Mouse (Mus musculus): ENCODE results near the gene Itgb6. TPM values are rescaled to one million over a fixed set of nuclear protein-coding genes. Genes with fewer than 3 reads are reported as not detected.

Itgb6 gene
- 10 to 100 TPM; 16.8 to 21.5 TPM for total RNA-seq (2021)
- long read RNA-seq, experiment 1, partial matches to known transcripts, result 4 of 12 reads
- long read RNA-seq, experiment 1, other reads (novel, unspliced or antisense), result 4 of 12 reads
- long read RNA-seq, experiment 2, partial matches to known transcripts, result 2 of 7 reads
- long read RNA-seq, experiment 2, other reads (novel, unspliced or antisense), result 2 of 7 reads

- intact Hi-C loops (cut with DNase I), result loop anchor here (2.0 to 5.0 kb wide), 3 partner anchors 180 to 680 kb away; partner anchors contain the start of gene Rbms1
- peak; percentile 46 to 66 for DNase-seq
These were observed at the start of gene Itgb6 for GRCm38 (mm10) chr2:60722514-60722913. Itgb6 (minus strand) TSS chr2:60722643.

GRCm38 (mm10) chr2:60766420-60766819, 44.0 kb upstream of the Itgb6 start:
- intact Hi-C loops (cut with DNase I), result no loop called here
- no peak for DNase-seq

GRCm38 (mm10) chr2:60756218-60756617, 33.8 kb upstream of the Itgb6 start:
- intact Hi-C loops (cut with DNase I), result no loop called here
- no peak for DNase-seq

DNA sequence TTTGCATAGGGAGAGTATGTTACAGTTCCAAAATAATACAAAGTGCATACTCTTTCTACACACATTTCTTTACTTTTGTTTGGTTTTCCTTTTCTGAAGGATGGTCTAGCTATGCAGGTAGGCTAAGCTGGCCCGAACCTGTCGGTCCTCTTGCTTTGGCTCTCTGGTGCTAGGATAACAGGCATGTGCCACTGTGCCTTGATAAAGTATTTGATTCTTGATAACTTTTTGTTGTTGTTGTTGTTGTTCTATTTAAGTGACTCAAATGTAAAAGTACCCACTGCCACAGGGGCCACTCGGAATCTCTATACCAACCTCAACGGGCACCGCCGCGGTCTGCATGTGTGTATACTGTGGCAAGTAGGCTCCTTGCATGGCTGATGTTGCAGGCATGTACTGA, 32.7 kb upstream of the Itgb6 start:
- DNase-seq, result no peak

GRCm38 (mm10) chr2:60751274-60751673, 28.8 kb upstream of the Itgb6 start:
- intact Hi-C loops (cut with DNase I), result no loop called here
- DNase-seq, result no peak

More for the DNA sequence above, 32.7 kb upstream of the Itgb6 start:
- intact Hi-C loops (cut with DNase I), result no loop called here

DNA sequence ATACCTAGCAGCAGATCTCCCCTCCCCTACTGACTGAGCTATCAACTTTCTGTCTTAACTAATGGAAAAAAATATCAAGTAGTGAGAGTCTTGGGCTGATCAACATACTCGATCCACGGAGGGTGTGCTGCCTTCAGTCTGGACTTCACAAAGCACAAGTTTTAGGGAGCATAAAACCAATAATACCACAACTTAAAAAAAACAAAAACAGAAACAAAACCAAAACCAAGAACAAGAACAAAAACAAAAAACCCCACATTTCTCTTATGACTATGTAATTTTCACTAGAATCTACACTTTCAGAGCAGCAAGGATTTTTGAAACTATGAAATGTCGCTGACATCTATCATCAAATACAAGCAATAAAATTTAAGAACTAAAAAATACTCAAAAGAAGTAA, 28.1 kb upstream of the Itgb6 start:
- intact Hi-C loops (cut with DNase I), result no loop called here
- DNase-seq, result no peak

- intact Hi-C loops (cut with DNase I), result no loop called here
- no peak for DNase-seq
These were observed 26.1 kb upstream of the Itgb6 start for GRCm38 (mm10) chr2:60748585-60748984.

- intact Hi-C loops (cut with DNase I), result no loop called here
- peak; percentile 25 to 39 for DNase-seq
These were observed 25.1 kb upstream of the Itgb6 start for GRCm38 (mm10) chr2:60747590-60747989.

DNA sequence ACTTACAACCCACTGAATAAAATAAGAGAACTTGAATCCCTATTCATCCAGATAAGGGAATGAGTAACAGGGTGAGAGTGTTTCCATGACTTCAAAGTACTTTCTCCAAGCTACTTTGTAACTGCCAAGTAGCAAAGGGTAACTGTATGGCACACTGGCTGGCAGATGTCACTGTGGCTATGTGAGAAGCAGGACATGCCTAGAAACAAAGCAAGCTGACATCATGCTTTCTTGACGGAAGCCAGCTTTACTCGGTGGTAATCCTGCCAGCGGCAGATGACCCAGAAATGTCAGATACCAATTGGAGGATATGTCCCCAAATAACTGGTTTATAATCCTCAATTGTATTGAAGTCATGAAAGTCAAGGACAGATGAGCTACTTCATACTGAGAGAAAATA, 22.2 kb upstream of the Itgb6 start:
- intact Hi-C loops (cut with DNase I), result no loop called here
- DNase-seq, result no peak

- intact Hi-C loops (cut with DNase I), result no loop called here
- no peak for DNase-seq
These were observed 17.1 kb upstream of the Itgb6 start for GRCm38 (mm10) chr2:60739389-60740137.

GRCm38 (mm10) chr2:60730929-60731328, 8.5 kb upstream of the Itgb6 start:
- DNase-seq, result no peak
- intact Hi-C loops (cut with DNase I), result no loop called here

- intact Hi-C loops (cut with DNase I), result no loop called here
- DNase-seq, result peak; percentile 46 to 71
These were observed 7.6 kb upstream of the Itgb6 start for GRCm38 (mm10) chr2:60730024-60730423.

DNA sequence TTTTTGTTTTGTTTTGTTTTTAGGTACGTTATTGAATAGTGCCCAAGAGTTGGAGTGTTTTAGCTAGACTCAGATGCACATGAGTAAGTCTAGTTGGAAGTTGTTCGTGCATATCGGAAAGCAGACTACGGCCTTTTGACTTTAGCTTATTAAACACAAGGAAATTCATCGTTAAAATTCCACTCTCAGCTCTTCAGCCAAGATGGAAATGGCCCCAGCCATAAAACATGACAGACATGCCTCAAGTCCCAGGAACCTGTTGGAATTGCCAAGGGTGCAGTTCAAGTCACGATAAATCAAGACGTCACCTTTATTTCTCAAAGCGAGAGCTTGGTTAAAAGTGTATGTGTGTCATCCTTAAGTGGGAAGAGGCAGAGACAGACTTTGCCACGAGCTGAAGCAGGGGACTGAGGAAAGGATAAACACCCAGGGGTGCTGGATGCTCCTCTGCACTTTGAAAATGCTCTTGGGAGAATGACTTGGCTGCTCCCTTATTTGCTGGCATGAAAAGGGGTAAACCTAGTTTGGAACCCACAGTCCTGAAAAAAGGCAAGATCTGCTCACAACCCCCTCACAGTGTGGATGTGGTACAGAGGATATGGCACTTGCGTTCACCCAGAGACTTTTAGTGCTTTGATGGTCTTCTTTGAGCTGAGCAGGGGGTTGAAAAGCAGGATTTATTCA, 6.6 kb upstream of the Itgb6 start:
- intact Hi-C loops (cut with DNase I), result no loop called here
- DNase-seq, result no peak

DNA sequence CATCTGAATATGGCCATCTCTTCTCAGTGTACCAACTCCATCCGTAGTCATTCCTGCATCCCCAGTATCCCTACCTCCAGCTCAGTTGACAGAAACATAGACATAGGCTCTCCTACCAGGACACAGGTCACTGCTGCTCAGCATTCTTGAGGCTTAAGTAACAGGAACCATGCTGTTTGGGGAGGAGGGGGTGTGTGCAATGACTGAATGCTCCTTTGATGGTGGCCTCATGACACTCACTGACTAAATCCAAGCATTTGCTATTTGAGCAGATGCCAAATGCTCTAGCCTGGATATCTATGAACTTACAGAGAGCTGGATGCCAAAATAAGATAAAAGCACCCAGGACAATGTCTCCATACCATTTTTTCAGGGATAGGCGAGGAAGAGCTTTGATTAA, 2.2 kb upstream of the Itgb6 start:
- intact Hi-C loops (cut with DNase I), result loop anchor here (5.0 kb wide), 2 partner anchors 178 to 238 kb away; partner anchors contain the start of gene Rbms1
- no peak for DNase-seq

- intact Hi-C loops (cut with DNase I), result loop anchor here (2.0 to 5.0 kb wide), 3 partner anchors 179 to 680 kb away; partner anchors contain the start of gene Rbms1
- DNase-seq, result no peak
These were observed 524 bp upstream of the Itgb6 start for GRCm38 (mm10) chr2:60722967-60723366.

GRCm38 (mm10) chr2:60720906-60721305, 1.5 kb downstream of the Itgb6 start:
- intact Hi-C loops (cut with DNase I), result loop anchor here (1.0 to 5.0 kb wide), 3 partner anchors 181 to 733 kb away; partner anchors contain the start of gene Rbms1
- DNase-seq, result peak in 1 of 2 experiments; percentile 69

GRCm38 (mm10) chr2:60720205-60720604, 2.2 kb downstream of the Itgb6 start:
- peak; percentile 51 to 71 for DNase-seq
- intact Hi-C loops (cut with DNase I), result loop anchor here (5.0 kb wide), 2 partner anchors 182 to 242 kb away; partner anchors contain the start of gene Rbms1

- intact Hi-C loops (cut with DNase I), result no loop called here
- DNase-seq, result peak; percentile 40 to 45
These were observed 5.1 kb downstream of the Itgb6 start for GRCm38 (mm10) chr2:60717348-60717747.

- intact Hi-C loops (cut with DNase I), result no loop called here
- no peak for DNase-seq
These were observed 5.9 kb downstream of the Itgb6 start for GRCm38 (mm10) chr2:60716549-60716948.

DNA sequence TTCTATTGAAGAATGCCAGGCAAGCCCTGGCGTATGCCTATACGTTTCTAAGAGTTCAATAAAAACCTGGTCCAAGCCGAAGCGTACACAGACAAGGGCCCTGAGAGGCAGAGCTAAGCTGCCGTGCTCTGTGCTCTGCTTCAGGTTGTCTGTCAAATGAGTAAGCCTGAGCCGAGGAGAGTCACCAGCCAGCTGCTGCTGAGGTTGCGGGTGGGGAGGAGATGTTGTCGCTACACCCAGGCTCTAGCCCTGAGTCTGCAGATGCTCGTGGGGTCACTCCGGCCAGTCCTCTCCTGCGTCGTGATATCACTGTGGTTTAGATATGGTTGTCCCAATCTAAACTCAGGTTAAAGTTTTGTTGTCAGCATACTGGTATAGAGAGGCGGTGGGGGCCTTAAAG, 6.7 kb downstream of the Itgb6 start:
- intact Hi-C loops (cut with DNase I), result no loop called here
- DNase-seq, result no peak

DNA sequence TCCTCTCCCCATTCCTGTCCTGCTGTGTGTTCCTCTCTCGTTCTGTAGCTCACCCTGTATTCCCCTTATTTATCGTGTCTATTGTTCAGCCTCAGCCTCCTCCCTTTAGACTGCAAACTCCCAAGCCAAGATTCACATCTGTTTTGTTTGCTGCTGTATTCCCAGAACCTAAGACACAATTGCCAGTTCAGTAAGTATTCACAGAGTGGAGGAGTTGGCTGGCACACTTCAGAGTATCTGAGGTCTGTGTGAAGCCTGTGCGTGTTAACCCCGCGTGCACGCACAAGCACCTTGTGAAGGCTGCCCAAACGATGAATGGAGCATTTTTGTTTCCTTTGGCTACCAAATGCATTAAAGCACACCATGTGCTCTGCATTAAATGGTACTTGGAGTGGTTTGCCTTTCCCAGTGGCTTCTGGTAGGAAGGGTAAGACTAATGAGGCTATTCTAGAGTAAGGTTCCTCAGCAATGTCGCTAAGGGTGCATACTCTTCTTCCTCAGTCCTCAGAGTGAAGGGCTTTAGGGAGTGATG, 7.4 kb downstream of the Itgb6 start:
- intact Hi-C loops (cut with DNase I), result no loop called here
- no peak for DNase-seq
